Mouse (Mus musculus): ENCODE results near the gene Tmem9. TPM values are rescaled to one million over a fixed set of nuclear protein-coding genes. Genes with fewer than 3 reads are reported as not detected.
A peak's percentile ranks its signal among the peaks of the same experiment; 100 is the strongest.

Tmem9 gene
- polyA plus RNA-seq, 1 experiment from 2014 or later: 223 TPM

DNA sequence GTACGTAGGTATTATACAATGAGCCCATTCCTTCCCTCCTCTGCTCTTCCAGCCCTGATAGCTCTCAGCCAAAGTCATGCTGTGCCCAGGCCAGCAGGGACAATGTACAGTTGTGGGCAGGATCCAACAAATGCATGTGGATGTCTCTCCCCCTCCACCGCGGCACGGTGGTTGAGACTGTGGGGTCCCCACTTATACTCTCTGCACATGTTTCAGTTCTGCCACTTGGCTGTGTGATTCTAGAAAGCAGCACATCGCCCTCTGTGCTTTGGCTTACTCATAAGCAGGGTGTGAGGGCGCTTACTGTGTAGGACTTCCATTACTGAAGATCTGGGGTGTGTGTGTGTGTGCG, 53.8 kb downstream of the Tmem9 start:
- Histone ChIP-seq H3K4me1 (replicated peaks; ENCODE audit: insufficient read depth, low read length) (no peaks in the 10 kb centered on the region), H3K4me2 (ENCODE audit: low read length) (no peak overlapping the region), H3K27me3 (ENCODE audit: insufficient read depth, low read length) (no peaks in the 10 kb centered on the region), H3K9ac (ENCODE audit: low read depth, low read length) (no peak overlapping the region), H3K4me3 (replicated peaks; ENCODE audit: low read depth, low read length) (no peak overlapping the region), H3K9me3 (replicated peaks; ENCODE audit: low read length) (no peaks in the 10 kb centered on the region), H3K36me3 (ENCODE audit: insufficient read depth, low read length) (no peaks in the 10 kb centered on the region), H3K27ac (no peak overlapping the region)
- TF ChIP-seq CTCF (IDR thresholded peaks at IDR 0.05; ENCODE audit: low read depth): no peak
- WGBS: 87% methylated on average over 7 of the region's 7 CpGs
- DNase-seq (ENCODE audit: low spot score): no peak
- no peak for ATAC-seq (replicated peaks; ENCODE audit: low FRiP score, low read depth)

DNA sequence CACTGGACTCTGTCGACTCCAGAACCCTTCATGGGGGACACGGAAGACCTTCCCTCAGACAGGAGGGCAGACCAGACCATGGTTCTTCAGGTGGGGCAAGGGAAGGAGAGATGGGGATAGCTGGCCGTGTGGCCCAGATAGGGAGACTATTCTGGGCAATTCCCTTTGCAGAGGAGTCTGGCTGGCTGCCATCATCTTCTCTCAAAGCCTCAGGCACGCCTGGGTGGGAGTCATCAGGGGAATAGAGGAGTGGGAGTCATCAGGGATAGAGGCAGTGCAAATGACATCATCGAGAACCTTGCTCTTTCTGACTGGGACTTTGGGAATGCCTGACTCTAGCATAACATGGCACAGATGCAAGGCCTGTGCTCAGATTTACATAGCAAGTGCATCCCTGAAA, 56.0 kb downstream of the Tmem9 start:
- 62% methylated on average over 5 of the region's 5 CpGs for WGBS
- Histone ChIP-seq H3K4me1 (replicated peaks; ENCODE audit: insufficient read depth, low read length) (no peaks in the 10 kb centered on the region), H3K27ac (no peak overlapping the region), H3K4me3 (replicated peaks; ENCODE audit: low read depth, low read length) (no peak overlapping the region), H3K9me3 (replicated peaks; ENCODE audit: low read length) (no peaks in the 10 kb centered on the region), H3K9ac (ENCODE audit: low read depth, low read length) (no peak overlapping the region), H3K4me2 (ENCODE audit: low read length) (no peak overlapping the region), H3K36me3 (ENCODE audit: insufficient read depth, low read length) (no peaks in the 10 kb centered on the region), H3K27me3 (ENCODE audit: insufficient read depth, low read length) (no peaks in the 10 kb centered on the region)
- ATAC-seq (replicated peaks; ENCODE audit: low FRiP score, low read depth): no peak
- TF ChIP-seq CTCF (IDR thresholded peaks at IDR 0.05; ENCODE audit: low read depth): no peak
- DNase-seq (ENCODE audit: low spot score): no peak

DNA sequence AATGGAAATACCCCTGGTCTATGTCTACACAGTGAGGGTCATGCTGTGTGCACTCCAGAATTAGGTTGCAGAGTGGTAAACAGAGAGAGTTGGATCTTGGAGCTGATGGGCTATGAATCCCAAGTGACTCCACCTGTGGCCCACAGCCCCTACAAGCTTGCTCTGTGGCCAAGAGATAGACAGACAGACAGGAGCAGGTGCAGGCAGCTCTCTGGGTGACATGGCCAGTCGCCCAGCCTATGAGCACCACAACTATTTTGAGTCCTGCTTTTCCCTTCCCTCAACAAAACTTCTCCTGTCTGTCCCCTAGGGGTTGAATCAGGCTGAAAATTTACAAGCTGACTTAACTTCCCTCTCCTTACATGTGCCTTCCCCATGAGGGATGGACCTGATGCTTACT, 58.7 kb downstream of the Tmem9 start:
- Histone ChIP-seq H3K4me2 (ENCODE audit: low read length) (no peak overlapping the region), H3K4me1 (replicated peaks; ENCODE audit: insufficient read depth, low read length) (no peaks in the 10 kb centered on the region), H3K4me3 (replicated peaks; ENCODE audit: low read depth, low read length) (no peak overlapping the region), H3K9ac (ENCODE audit: low read depth, low read length) (no peak overlapping the region), H3K27me3 (ENCODE audit: insufficient read depth, low read length) (no peaks in the 10 kb centered on the region), H3K27ac (no peak overlapping the region), H3K36me3 (ENCODE audit: insufficient read depth, low read length) (no peaks in the 10 kb centered on the region), H3K9me3 (replicated peaks; ENCODE audit: low read length) (no peaks in the 10 kb centered on the region)
- ATAC-seq (replicated peaks; ENCODE audit: low FRiP score, low read depth): no peak
- 76% methylated on average over 1 of the region's 1 CpGs for WGBS
- no peak for TF ChIP-seq CTCF (IDR thresholded peaks at IDR 0.05; ENCODE audit: low read depth)
- no peak for DNase-seq (ENCODE audit: low spot score)

DNA sequence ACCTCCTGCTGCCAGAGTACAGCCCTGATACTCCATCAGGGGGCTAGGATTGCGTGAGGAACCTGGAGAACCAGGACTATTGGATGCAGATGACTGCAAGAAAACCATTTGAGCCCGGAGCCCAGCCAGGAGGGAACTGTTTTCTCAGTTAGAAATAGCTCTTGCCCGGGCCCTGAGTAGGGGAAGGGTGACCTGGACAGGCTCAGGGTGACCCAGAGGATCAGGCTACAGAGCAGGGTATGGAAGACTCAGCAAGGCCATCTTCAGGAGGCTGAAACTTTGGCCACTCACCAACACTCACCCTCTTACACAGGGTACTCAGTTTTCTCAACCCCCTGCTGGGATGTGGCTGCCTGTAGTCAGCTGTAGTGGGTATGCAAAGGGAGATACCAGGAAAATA, 59.6 kb downstream of the Tmem9 start:
- ATAC-seq (replicated peaks; ENCODE audit: low FRiP score, low read depth): no peak
- Histone ChIP-seq H3K9me3 (replicated peaks; ENCODE audit: low read length) (no peaks in the 10 kb centered on the region), H3K4me2 (ENCODE audit: low read length) (no peak overlapping the region), H3K4me1 (replicated peaks; ENCODE audit: insufficient read depth, low read length) (no peaks in the 10 kb centered on the region), H3K27ac (no peak overlapping the region), H3K36me3 (ENCODE audit: insufficient read depth, low read length) (no peaks in the 10 kb centered on the region), H3K9ac (ENCODE audit: low read depth, low read length) (no peak overlapping the region), H3K27me3 (ENCODE audit: insufficient read depth, low read length) (no peaks in the 10 kb centered on the region), H3K4me3 (replicated peaks; ENCODE audit: low read depth, low read length) (no peak overlapping the region)
- DNase-seq (ENCODE audit: low spot score): no peak
- 57% methylated on average over 3 of the region's 3 CpGs for WGBS
- no peak for TF ChIP-seq CTCF (IDR thresholded peaks at IDR 0.05; ENCODE audit: low read depth)

DNA sequence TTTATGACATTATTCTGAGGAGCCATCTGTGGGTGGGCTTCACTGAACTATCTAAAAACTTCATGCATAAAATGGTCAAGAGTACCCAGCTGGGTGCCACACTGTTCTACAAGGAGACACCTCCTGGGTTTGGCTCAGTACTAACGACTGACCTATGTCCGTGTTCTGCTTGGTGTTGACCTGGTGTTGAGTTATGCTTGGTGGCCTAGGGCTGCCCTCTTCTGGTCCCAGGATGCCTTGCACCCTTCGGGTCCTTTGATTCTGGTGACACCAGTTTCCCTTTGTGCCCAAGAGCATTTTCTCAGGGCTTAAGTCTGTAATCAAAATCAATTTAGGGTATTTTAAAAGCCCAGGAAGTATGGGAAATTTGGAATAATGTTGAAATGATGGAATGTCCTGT, 68.1 kb downstream of the Tmem9 start:
- no peak overlapping the region for H3K4me3 ChIP-seq (replicated peaks; ENCODE audit: low read depth, low read length)
- H3K9me3 ChIP-seq (replicated peaks; ENCODE audit: low read length): no peaks in the 10 kb centered on the region
- ATAC-seq (replicated peaks; ENCODE audit: low FRiP score, low read depth) (peak; percentile 57; the same call in 1 of the 2 replicates), DNase-seq (ENCODE audit: low spot score) (peak; percentile 55)
- H3K27ac ChIP-seq: no peak overlapping the region
- H3K9ac ChIP-seq (ENCODE audit: low read depth, low read length): no peak overlapping the region
- TF ChIP-seq CTCF (IDR thresholded peaks at IDR 0.05; ENCODE audit: low read depth): peak; percentile 79
- no peaks in the 10 kb centered on the region for H3K36me3 ChIP-seq (ENCODE audit: insufficient read depth, low read length)
- H3K27me3 ChIP-seq (ENCODE audit: insufficient read depth, low read length): no peaks in the 10 kb centered on the region
- no peaks in the 10 kb centered on the region for H3K4me1 ChIP-seq (replicated peaks; ENCODE audit: insufficient read depth, low read length)
- no peak overlapping the region for H3K4me2 ChIP-seq (ENCODE audit: low read length)
- WGBS: 5% methylated on average over 3 of the region's 3 CpGs

DNA sequence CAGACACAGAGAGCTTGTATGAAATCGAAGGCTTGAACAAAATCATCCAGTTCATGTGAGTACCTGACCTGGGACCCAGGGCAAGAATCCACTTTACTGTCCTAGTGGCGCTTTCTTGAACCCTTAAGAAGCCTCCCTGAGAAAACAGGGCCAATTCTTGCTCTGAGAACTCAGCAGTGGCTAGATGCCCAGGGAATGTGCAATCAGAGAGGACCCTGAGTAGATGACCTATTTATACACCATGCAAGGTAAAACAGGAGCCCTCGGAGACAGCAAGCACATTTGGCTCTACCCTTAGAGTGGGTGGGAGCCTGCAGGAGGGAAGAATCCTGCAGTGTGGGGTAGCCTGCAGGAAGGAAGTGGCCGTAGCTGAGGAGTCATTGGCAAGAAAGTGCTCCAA, 69.7 kb downstream of the Tmem9 start:
- Histone ChIP-seq H3K4me3 (replicated peaks; ENCODE audit: low read depth, low read length) (no peak overlapping the region), H3K9ac (ENCODE audit: low read depth, low read length) (no peak overlapping the region), H3K4me1 (replicated peaks; ENCODE audit: insufficient read depth, low read length) (no peaks in the 10 kb centered on the region), H3K36me3 (ENCODE audit: insufficient read depth, low read length) (no peaks in the 10 kb centered on the region), H3K27ac (no peak overlapping the region), H3K9me3 (replicated peaks; ENCODE audit: low read length) (no peaks in the 10 kb centered on the region; the same call in 1 of the 2 replicates), H3K4me2 (ENCODE audit: low read length) (no peak overlapping the region), H3K27me3 (ENCODE audit: insufficient read depth, low read length) (no peaks in the 10 kb centered on the region)
- TF ChIP-seq CTCF (IDR thresholded peaks at IDR 0.05; ENCODE audit: low read depth): no peak
- DNase-seq (ENCODE audit: low spot score) (no peak), ATAC-seq (replicated peaks; ENCODE audit: low FRiP score, low read depth) (no peak)
- WGBS: 64% methylated on average over 4 of the region's 4 CpGs

DNA sequence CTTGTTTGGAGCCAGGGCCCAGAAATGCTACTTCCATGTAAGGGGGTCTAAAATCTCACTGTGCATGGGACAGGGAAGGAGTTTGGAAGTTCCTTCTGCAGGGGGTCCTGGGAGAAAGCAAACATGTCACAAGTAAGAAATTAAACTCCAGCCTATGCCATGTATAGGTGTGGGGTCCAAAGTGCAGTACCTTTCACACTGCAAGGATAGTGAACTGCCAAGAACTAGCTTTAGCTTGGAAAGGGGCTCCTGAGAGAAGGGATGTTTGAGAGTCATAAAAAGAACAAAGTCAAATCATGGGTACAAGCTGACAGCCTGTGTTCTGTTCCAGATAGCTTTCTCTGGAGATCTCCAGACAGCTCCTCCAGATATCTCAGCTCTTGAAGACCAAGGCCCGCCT, 73.2 kb downstream of the Tmem9 start:
- H3K4me2 ChIP-seq (ENCODE audit: low read length): no peak overlapping the region
- 96% methylated on average over 1 of the region's 1 CpGs for WGBS
- ATAC-seq (replicated peaks; ENCODE audit: low FRiP score, low read depth) (no peak), DNase-seq (ENCODE audit: low spot score) (no peak)
- no peak for TF ChIP-seq CTCF (IDR thresholded peaks at IDR 0.05; ENCODE audit: low read depth)
- no peaks in the 10 kb centered on the region for H3K4me1 ChIP-seq (replicated peaks; ENCODE audit: insufficient read depth, low read length)
- H3K27me3 ChIP-seq (ENCODE audit: insufficient read depth, low read length): no peaks in the 10 kb centered on the region
- no peak overlapping the region for H3K4me3 ChIP-seq (replicated peaks; ENCODE audit: low read depth, low read length)
- no peaks in the 10 kb centered on the region for H3K36me3 ChIP-seq (ENCODE audit: insufficient read depth, low read length)
- H3K9me3 ChIP-seq (replicated peaks; ENCODE audit: low read length): no peaks in the 10 kb centered on the region; the same call in 1 of the 2 replicates
- no peak overlapping the region for H3K27ac ChIP-seq
- H3K9ac ChIP-seq (ENCODE audit: low read depth, low read length): no peak overlapping the region

Other genes with a start within 250 kb of the Tmem9 start
- 76.4 and 78.4 TPM in 2 replicates for gene Phlda3, start 242.0 kb upstream of the Tmem9 start, polyA plus RNA-seq (2015; fragmentation: Nextera tagmentation; extraction: Ambion mirVana)
- gene Tnni1, start 228.7 kb upstream of the Tmem9 start, polyA plus RNA-seq (2015; fragmentation: Nextera tagmentation; extraction: Ambion mirVana): 7.9 and 8.9 TPM in 2 replicates
- gene Lad1, start 189.6 kb upstream of the Tmem9 start, polyA plus RNA-seq (2015; fragmentation: Nextera tagmentation; extraction: Ambion mirVana): 28.4 and 33.2 TPM in 2 replicates
- 2.0 and 5.7 TPM in 2 replicates for gene Tnnt2, start 171.8 kb upstream of the Tmem9 start, polyA plus RNA-seq (2015; fragmentation: Nextera tagmentation; extraction: Ambion mirVana)
- gene Pkp1, start 88.9 kb upstream of the Tmem9 start, polyA plus RNA-seq (2015; fragmentation: Nextera tagmentation; extraction: Ambion mirVana): 0.22 and 0.24 TPM in 2 replicates
- 0.20 and 0.25 TPM in 2 replicates for gene Igfn1, start 1.8 kb upstream of the Tmem9 start, polyA plus RNA-seq (2015; fragmentation: Nextera tagmentation; extraction: Ambion mirVana)
- gene Ascl5, start 42.7 kb downstream of the Tmem9 start, polyA plus RNA-seq (2015; fragmentation: Nextera tagmentation; extraction: Ambion mirVana): not detected in 2 replicates
- gene Cacna1s, start 44.6 kb downstream of the Tmem9 start, polyA plus RNA-seq (2015; fragmentation: Nextera tagmentation; extraction: Ambion mirVana): 0.17 and 0.20 TPM in 2 replicates
- 0.74 and 0.88 TPM in 2 replicates for gene Kif21b, start 123.2 kb downstream of the Tmem9 start, polyA plus RNA-seq (2015; fragmentation: Nextera tagmentation; extraction: Ambion mirVana)
- not detected in 2 replicates for gene Mroh3, start 204.7 kb downstream of the Tmem9 start, polyA plus RNA-seq (2015; fragmentation: Nextera tagmentation; extraction: Ambion mirVana)
- gene Inava, start 226.1 kb downstream of the Tmem9 start, polyA plus RNA-seq (2015; fragmentation: Nextera tagmentation; extraction: Ambion mirVana): 13.3 and 15.9 TPM in 2 replicates